Mouse (Mus musculus) B cell, adult (primary cell): Measurements from ENCODE around the gene Pla2g10. TPM values are rescaled to one million over a fixed set of nuclear protein-coding genes. Genes with fewer than 3 reads are reported as not detected.

Experiments used
- total RNA-seq: library from RNA; stranded (reverse); gene quantifications from 4 replicates; pipeline ENCODE4 v1.2.4, GENCODE M21; 2023; ENCODE audit not compliant: inconsistent age

The Pla2g10 gene
- not detected in 4 replicates for total RNA-seq

GRCm38 (mm10) chr16:13730285-13731255 is at the start of gene Pla2g10:
Pla2g10 (minus strand) TSS chr16:13730983.

GRCm38 (mm10) chr16:13671685-13672385 is 58.9 kb downstream of the Pla2g10 start, which contains the start of the genes Bfar and 3110001I22Rik:
Bfar (plus strand) TSS chr16:13671858.
3110001I22Rik (plus strand) TSS chr16:13671929.

GRCm38 (mm10) chr16:13667878-13668343 is 62.9 kb downstream of the Pla2g10 start, which contains the start of gene Parn:
Parn (minus strand) TSS chr16:13668170.

Other genes with a start within 250 kb of the Pla2g10 start
- gene Parn, start 62.8 kb downstream of the Pla2g10 start, total RNA-seq: 41.8 to 49.7 TPM (median 43.9 TPM) in 4 replicates
- 55.5 to 65.3 TPM (median 62.5 TPM) in 4 replicates for gene Bfar, start 59.1 kb downstream of the Pla2g10 start, total RNA-seq
- gene 3110001I22Rik, start 59.1 kb downstream of the Pla2g10 start, total RNA-seq: 23.3 to 26.8 TPM (median 23.9 TPM) in 4 replicates
- gene Rrn3, start 49.7 kb upstream of the Pla2g10 start, total RNA-seq: 37.3 to 40.3 TPM (median 39.2 TPM) in 4 replicates
- 166 to 185 TPM (median 173 TPM) in 4 replicates for gene Ntan1, start 87.9 kb upstream of the Pla2g10 start, total RNA-seq
- 65.4 to 77.9 TPM (median 72.5 TPM) in 4 replicates for gene Pdxdc1, start 172.1 kb upstream of the Pla2g10 start, total RNA-seq
- 1.0 to 1.6 TPM (median 1.4 TPM) in 4 replicates for gene Mpv17l, start 172.2 kb upstream of the Pla2g10 start, total RNA-seq